Mouse (Mus musculus) retina, embryonic 14.5 days (tissue): ENCODE results near the gene Ap1s3.
"Not testable (repeated sequence)": the region's sequence is repeated elsewhere in the genome, so short reads cannot be mapped to it uniquely, and the experiment has no call there.

Experiments used
- DNase-seq: peaks from one replicate; pipeline ENCODE4 v3.0.0-alpha.2; 2015; ENCODE audit warnings: low spot score

Ap1s3 gene

DNA sequence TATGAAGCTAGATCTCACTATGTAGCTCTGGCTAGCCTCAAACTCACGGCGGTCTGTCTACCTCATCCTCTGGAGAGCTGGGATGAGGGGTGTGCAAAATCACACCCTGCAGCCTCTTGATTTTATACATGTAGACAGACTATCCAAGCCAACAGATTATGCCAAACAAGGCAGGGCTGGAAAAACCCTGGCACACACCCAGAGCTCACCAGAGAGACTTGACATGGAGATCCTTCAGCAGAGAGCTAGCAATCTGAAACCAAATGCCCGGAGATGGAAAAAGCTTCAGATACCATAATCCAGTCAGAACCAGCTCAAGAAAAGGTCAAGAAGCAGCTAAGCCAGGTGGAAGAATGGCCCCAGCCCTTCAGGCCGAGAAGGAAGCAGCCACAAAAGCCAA is 6.9 kb downstream of the Ap1s3 start:
- DNase-seq: no peak

DNA sequence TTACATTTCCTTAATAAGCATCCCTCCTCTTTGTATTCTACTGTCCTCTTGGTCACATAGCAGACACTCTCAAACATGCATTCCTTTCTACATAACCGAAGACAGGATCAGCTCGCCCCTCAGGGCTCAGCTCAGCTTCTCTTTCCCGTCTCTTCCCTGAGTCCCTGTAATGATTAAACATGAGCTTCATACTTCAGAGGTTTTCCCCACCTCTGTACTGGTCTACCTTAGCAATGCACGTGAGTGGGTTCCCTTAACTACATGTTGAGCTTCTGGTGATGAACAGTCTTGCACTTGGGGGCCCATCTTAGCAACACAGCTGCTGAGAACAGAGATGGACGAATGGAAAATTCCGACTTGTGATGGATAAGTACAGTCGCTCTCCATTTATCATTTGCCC is 12.2 kb downstream of the Ap1s3 start:
- no peak for DNase-seq

DNA sequence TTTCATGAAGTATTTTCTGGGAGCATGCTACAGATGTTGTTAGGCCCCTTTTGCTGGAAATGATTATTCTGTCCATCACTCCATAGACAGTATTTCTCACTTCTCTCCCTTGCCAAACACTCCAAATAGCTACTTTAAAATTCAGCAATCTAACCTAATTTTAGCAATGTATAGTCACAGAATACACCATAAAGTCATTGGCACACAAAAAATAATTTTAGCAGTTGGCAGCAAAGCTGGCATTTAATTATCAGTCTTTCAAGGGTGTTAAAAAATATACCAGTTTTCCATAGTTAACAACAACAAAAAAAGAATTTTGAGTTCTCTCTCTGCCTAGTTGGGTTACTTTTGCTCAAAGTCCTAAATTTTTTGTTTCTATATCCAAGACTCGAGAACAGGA is 14.4 kb downstream of the Ap1s3 start:
- no peak for DNase-seq

DNA sequence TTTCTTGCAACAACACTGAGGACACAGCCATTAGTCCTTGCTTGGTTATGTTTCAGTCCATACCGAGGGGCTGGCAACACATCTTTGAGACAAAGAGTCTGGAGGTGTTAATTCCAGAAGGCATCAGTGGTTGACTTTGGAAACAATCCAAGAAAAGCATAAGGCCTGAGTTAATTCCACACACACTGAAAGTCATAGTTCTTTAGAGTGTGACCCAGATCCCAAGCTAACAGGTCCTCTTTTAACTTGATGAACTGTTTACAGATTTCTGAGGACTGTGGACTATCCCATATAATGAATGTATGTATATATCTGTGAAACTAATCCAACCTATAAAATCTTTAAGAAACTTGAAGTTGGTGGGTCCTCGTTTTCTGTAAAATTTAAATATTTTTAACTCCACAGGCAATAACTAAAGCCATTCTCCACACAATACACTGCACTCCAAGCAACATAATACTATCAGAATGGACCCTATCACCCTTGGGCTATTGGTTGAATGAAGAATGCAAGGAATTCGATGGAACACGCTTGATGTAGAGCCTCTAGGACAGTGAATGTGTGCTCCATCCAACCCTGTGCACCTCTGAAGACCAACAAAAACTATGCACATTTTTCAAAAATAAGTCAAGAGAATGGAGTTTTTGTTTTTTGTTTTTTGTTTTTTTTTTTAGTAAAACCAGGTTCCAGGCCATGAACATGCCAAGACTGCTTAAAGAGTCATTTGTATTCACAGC is 15.8 kb downstream of the Ap1s3 start:
- no peak for DNase-seq

DNA sequence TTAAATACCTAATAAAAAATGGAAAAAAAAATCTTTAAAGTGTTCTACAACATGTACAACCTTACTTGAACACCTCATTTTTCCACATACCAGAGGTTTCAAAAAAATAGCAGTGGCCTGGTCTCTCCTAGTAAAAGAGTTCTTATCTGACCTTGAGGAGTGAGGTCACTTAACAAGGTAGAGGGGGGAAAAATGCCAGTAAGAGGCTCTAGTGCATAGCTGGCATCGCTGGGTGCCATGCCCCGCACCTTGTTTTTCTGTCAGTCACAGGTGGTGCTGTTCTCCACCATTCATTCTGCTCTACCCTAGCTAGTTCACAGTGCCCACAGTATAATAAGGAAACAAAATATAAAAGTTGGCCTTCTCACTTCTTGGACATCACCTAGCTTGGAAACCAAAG is 16.8 kb downstream of the Ap1s3 start:
- no peak for DNase-seq

DNA sequence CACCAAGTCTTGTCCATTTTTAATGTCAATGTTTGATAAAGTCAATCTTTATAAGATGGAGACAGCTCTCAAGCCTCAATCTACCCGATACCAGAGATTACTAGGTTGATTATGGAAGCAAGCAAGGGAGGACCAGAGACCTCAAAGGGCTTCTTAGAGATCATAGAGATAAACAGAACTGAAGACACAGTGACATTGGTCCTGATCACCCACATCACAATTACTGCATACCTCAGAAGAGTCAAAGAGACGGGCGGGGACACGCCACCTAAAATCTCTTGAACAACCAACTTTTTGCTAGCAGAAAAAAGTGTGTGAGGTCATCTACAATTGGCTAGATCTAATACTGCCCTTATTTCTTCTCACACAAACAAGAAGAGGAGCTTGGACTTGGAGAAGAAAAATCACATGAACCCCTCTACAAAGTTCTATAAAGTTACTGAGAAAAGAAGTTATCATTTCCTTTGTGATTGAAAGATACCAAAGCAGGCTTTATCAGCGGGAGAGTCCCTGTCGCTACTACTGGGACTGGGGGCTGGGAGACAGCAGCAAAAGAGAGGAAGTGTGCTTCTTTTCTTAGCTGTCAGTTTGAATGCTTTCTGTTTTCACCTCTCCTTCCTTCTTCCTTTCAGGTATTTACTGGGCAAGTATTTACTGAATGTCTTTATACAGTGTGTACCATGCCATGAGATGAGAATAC is 28.2 kb downstream of the Ap1s3 start:
- no peak for DNase-seq

DNA sequence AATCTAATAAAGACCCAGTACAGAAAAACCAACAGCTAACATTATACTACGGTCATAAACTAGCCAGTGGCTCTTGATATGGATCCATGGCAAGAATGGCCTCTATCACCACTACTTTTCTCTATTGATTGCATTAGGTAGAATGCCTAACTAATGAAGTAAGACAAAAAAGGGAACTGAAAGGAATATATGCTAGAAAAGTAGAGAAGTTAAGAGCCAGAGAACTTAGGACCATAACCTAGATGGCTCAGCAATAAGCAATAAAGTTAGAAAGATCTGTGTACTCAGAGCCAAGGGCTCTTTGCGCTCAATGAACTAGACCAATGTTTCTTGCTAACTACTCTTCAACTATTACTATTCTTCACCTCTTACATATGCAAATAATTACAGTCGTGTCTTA is 29.1 kb downstream of the Ap1s3 start:
- DNase-seq: no peak

DNA sequence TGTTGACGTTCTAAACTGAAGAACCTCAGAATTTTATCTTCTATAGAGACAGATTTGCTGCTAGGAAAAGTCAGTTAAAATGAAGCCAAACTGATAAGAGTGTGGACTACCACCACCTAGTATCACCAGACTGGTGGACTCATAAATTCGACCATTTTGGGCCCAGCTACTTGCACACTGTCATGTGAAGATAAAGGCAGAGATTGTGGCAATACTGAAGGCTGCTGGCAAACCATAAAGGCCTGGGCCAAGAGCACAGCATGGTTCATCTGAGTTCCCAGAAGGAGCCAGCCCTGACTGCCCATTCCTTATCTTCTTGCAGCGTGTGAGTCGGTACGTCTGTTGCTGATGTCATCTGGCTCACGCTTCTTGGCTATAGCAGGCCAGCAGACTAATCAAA is 30.4 kb downstream of the Ap1s3 start:
- DNase-seq: no peak

DNA sequence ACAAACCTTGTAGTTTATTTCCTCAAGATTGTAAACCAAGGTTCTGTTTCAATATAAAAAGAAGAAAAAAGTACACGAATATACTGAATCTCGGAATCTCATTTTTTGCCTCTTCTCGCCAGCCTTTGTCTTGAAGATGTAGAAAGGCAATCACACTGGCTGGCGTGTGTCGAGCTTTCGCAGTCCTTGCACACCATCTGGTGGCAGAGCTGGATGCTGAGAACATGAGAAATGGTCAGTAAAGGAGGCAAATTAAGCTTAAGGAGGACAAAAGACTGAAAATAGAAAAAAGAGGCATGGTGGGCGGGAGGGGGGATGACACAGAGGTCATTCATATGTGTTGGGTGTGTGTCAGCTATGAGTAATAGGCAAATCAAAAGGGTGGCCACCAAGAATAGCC is 31.6 kb downstream of the Ap1s3 start:
- DNase-seq: peak; percentile 83

DNA sequence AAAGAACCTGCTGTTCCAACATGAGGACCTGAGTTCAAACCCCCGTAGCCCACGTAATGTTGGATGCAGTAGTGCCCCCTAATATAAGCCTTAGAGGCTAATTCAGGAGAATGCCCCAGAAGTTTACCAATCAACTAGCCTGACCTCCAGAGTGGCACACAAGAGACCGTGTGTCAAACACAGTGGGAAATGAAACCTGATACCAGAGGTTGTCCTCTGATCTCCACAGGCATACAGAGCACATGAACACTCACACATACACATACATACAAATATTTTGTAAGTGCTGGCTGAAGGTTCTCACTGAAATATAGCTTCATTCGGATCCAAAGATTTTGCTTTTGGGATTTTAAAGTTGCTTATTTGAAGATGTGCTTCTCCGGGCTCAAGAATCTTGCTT is 32.1 kb downstream of the Ap1s3 start:
- DNase-seq: peak; percentile 23

DNA sequence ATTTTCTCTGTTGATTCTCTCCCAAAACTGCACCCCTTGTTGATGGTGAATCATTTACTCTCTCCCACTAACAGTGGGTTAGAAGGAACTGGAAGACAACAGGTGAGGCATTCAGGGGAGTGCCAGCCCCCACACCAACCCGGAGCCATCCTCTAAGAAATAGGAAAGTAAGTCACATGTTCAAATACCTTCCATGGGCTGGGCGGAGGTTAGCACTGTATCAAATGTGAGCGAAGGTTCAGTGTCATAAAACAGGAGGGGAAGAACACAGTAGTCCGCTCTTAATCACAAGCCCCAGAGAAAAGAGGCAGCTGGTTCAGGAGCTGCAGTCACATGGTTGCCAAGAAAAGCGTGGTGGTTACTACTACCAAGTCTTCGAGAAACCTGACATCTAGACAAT is 32.7 kb downstream of the Ap1s3 start:
- no peak for DNase-seq

DNA sequence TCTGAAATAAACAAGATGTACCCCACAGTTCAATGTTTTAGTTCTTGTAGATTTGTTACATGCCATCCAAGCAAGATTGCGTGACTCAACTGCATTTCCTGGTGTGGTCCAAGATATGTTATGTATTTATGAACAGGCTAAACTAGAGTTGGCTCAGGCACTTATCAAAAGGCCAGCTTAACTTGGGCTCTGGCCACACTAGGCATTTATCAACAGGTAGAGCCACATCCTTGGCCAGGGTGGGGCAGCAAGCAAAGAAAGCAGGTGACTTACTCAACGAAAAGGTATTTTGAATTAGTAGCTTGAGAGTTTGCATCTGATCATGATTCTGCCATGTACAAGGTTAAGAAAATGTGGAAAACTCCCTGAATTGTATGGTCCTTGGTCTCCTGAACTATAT is 34.0 kb downstream of the Ap1s3 start:
- no peak for DNase-seq

DNA sequence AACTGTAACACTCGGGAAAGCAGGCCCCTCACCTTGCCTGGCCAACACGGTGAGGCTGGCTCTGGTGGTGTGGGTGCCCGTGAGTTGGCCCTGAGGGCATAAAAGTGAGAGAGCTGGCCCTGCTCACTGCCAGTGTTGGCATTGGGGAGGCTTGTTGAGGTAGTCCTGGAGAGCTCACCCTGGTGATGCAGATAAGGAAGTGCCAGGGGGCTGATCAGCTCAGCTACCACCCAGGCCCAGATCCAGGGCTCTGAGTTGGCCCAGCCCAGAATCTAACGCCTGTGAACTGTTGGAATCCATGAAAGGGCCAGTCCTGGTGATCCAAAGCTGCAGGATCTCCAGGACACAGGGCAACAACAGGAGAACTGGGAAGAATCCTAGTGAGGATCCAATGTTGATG is 40.3 kb downstream of the Ap1s3 start:
- no peak for DNase-seq

DNA sequence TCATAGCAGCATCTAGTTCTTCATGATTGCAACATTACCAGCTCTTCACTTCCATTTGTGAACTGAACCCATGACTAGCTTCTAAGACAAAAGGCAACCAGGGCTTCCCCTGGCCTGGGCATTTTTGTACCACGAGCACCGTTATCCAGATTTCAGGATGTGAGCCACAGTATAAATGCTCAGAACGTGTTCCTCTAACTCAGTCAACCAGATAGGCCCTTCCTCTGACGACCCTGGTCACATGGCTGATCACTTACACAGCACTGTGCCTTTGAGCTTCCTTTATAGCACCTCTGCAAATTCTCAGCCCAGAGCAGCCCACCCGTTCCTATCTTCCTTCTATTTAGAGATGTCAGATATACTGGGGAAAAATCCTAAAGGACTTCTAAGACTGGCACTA is 42.0 kb downstream of the Ap1s3 start:
- DNase-seq: no peak

DNA sequence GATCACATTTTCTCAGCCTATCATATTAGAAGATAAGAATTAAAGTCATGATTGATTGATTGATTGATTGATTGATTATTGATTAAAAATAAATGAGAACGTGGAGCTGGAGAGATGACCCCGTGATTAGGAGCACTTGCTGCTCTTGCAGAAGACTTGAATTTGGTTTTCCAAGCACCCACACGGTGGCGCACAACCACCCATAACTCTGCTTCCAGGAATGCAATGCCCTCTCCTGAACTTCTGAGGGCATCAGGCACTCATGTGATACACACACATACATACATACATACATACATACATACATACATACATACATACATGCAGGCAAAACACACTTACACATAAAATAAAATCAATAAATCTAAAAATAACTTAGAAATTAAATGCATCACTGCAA is 45.6 kb downstream of the Ap1s3 start:
- no peak for DNase-seq

DNA sequence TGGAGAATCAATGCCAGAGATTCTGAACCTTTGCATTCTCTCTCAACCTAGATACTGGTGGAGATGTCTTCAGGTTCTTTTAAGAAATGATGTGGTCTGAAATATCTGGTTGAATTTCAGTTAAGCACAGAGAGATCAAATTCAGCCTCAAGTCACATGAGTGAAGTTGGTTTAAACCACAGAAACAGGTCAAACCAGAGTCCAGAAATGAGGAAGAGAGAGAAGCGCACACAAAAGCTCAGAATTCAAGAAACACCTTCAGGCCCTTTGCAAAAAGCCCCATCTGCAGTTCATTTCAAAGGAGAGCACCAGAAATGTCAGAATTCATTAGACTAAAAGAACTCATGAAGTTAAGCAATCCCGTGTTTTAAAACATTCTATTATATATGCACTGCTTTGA is 52.3 kb downstream of the Ap1s3 start:
- DNase-seq: no peak

DNA sequence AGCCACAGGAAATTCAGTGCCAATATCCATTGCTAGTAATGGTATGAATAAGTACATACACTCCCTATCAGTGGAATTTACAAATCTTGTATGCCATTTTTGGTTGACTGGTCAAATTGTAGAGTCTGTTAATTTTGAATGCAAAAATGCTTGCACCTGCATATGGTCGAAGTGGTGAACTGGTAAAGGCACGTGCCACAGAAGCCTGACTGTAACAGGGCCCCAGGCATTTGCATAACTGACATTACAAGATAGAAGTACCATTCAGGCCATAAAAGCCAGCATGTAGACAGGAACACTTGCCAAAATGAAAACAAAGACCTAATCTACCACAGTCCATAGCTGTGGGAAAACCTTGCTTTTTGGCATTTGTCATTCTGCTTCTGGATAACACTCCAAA is 55.3 kb downstream of the Ap1s3 start:
- DNase-seq: no peak

DNA sequence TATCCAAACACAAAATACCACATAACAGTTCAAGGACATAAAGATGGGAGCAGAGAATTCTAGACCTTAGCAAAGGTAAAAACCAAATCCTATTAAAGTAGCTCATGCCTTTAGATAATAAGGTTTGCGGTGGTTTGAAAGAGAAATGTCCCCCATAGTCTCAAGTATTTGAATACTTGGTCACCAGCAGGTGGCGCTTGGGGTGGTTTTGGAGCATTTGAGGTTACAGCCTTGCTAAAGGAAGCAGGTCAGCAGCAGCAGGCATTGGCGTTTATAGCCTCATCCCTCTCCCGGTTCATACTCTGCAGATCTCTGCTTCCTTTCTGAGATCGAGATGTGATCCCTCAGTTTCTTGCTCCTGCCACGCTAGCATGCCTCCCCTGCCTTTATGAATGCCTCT is 57.3 kb downstream of the Ap1s3 start:
- DNase-seq: no peak

DNA sequence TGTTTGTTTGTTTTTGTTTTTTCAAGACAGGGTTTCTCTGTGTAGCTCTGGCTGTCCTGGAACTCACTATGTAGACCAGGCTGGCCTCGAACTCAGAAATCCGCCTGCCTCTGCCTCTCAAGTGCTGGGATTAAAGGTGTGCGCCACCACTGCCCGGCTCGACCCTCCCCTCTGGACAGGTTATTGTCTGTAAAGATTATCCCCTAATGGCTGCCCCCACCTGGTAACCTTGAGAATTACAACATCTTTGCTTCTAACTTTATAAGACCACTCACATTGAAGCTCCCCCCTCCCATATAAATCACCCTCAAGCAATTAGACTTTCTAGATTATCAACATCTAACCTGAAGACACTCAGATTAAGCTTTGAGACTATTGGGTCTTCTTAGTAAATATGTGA is 60.5 kb downstream of the Ap1s3 start:
- not testable (repeated sequence) for DNase-seq

DNA sequence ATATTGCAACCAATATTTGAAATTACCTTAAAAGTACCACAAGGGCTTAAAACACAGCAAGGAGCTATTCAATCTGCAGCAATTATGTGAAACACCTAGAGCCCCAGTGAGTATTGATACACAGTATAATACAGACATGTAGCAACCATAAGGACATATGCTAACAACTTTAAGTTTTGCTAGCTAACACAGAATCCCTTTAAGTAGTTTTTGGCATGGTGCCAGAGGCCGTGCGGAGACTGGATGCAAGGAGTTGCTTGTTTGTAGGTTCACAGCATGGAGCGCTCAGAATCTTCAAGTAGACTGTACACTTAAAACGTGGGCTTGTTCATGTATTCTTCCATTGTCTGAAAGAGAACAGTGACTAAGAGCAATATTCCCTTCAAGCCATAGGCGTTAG is 62.9 kb downstream of the Ap1s3 start:
- DNase-seq: not testable (repeated sequence)

DNA sequence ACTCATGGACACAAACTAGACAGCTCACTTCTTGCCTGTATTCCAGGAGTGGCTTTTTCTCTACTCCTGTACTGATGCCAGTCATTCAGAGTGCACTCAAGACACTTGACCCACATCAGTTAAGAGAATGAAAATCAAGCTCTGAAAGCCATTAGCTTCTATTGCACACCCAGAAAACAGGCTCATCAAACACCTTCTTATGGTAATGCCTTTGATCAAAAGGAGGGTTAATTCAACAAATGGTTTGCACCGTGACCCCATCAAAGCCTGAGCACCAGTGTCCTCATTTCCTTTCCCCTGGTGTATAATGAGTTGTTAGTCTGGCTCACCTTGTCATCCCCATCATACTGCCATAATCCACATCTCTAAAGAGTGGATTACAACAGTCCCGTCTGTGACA is 69.3 kb downstream of the Ap1s3 start:
- no peak for DNase-seq

DNA sequence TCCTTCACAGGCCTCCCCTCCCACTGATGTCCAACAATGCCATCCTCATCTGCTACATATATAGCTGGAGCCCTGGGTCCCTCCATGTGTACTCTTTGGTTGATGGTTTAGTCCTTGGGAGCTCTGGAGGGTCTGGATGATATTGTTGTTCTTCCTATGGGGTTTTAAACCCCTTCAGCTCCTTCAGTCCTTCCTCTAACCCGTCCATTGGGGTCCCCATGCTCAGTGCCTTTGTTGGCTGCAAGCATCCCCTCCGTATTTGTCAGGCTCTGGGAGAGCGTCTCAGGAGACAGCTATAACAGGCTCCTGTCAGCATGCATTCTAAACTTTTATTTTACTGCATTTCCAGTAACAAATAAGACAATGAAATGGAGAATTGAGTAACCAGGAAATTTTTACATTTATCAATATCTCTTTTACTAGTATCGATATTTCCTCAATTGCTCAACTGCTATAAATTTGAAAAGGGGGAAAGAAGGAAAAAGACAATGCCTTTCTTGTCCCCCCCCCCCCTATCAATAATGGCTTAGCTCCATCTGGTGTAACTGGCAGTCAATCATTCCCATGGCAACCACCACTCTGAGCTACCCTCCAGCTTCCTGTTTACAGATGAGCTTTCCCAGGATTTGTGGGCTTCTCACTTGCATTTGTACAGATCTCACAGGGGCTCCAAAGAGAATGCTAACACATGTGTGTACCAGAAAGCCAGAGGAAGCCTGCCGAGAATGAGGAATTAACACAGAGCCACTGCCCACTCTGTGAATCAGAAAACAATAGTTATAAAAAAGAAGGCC is 73.2 kb downstream of the Ap1s3 start:
- peak; percentile 51 for DNase-seq

DNA sequence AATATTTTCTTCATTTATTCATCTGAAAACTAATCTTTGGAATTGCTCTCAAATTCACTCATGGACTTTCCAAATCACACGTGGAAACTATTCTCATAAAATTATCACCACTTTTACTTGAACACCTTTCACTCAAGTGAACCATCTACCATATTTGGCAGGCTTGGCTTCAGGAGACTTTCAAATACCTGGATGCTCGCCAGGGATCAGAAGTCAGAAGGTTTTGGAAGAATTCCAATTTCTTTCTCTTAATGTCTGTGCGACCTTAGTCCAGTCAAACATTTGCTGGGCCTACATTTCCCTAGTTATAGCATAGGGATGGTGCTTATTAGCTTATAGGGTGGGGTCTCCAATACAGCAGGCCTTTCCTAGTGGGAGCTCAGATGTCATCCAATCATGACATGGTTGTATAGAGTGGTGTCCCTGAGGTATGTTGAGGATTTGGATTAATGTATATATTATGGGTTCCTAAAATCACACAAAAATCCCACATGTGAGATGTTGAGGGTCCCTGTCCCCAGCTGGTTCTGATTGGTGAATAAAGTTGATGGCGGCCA is 79.0 kb downstream of the Ap1s3 start:
- no peak for DNase-seq
